Mouse (Mus musculus) neural tube, embryonic 13.5 days (tissue): ENCODE measurements around the gene Zmynd8. TPM values are rescaled to one million over a fixed set of nuclear protein-coding genes. Genes with fewer than 3 reads are reported as not detected.
A peak's percentile ranks its signal among the peaks of the same experiment; 100 is the strongest.

Source experiments
- ATAC-seq: fragments of 200-750 bp; cut with Nextera tagmentation; 2 replicates; pipeline ENCODE4 v1.8.0; 2017; ENCODE audit warnings: low read depth, mild to moderate bottlenecking, moderate TSS enrichment, moderate library complexity
- H3K27ac ChIP-seq: fragments of 300-500 bp; sonication (generic); replicated peaks from 2 replicates; pipeline ENCODE4 v1.5.1; 2015; ENCODE audit warnings: moderate library complexity, mild to moderate bottlenecking, inconsistent platforms
- H3K27me3 ChIP-seq: fragments of 300-500 bp; sonication (generic); 2 replicates; pipeline ENCODE4 v1.6.1; 2015; ENCODE audit warnings: mild to moderate bottlenecking, inconsistent platforms
- H3K36me3 ChIP-seq: fragments of 300-500 bp; sonication (generic); 2 replicates; pipeline ENCODE4 v1.6.1; 2015; ENCODE audit warnings: mild to moderate bottlenecking, inconsistent platforms
- H3K4me1 ChIP-seq: fragments of 300-500 bp; sonication (generic); replicated peaks from 2 replicates; pipeline ENCODE4 v1.6.1; 2015; ENCODE audit warnings: inconsistent platforms
- H3K4me2 ChIP-seq: fragments of 300-500 bp; sonication (generic); 2 replicates; pipeline ENCODE4 v1.6.1; 2015; ENCODE audit warnings: inconsistent platforms, mild to moderate bottlenecking, moderate library complexity
- H3K4me3 ChIP-seq: fragments of 300-500 bp; sonication (generic); 2 replicates; pipeline ENCODE4 v1.5.1; 2015; ENCODE audit warnings: mild to moderate bottlenecking, inconsistent platforms
- H3K9ac ChIP-seq: fragments of 300-500 bp; sonication (generic); 2 replicates; pipeline ENCODE4 v1.6.1; 2015; ENCODE audit warnings: moderate library complexity, mild to moderate bottlenecking, inconsistent platforms
- H3K9me3 ChIP-seq: fragments of 300-500 bp; sonication (generic); 2 replicates; pipeline ENCODE4 v1.6.1; 2016; ENCODE audit warnings: inconsistent platforms
- WGBS: fragments of 180-500 bp; shearing (Covaris S2); methylation state at CpG from one replicate; pipeline ENCODE4 v1.1.7; 2015; 5-methylcytosine and 5-hydroxymethylcytosine counted together
- polyA plus RNA-seq: library from polyadenylated mRNA; unstranded; fragments of >200 nt; fragmentation: Nextera tagmentation; extraction: Ambion mirVana; gene quantifications from 2 replicates; pipeline ENCODE4 v1.2.1, GENCODE M21; 2015

Gene Zmynd8
- polyA plus RNA-seq, 1 experiment from 2014 or later, result 69.0 TPM

- H3K36me3 ChIP-seq, result peaks cover 38% of the 10 kb centered on the region
- no peak for ATAC-seq
- peaks cover 95% of the 10 kb centered on the region for H3K4me1 ChIP-seq
- no peak overlapping the region for H3K4me3 ChIP-seq
- H3K9ac ChIP-seq, result no peak overlapping the region
- H3K4me2 ChIP-seq, result no peak overlapping the region
- no peaks in the 10 kb centered on the region for H3K27me3 ChIP-seq
- 80% methylated on average over 9 of the region's 9 CpGs for WGBS
- H3K27ac ChIP-seq, result peak overlapping the region; percentile 52; the same call in 1 of the 2 replicates
- H3K9me3 ChIP-seq, result no peaks in the 10 kb centered on the region
These were observed 45.8 kb downstream of the Zmynd8 start for GRCm38 (mm10) chr2:165852896-165853633.

- Histone ChIP-seq H3K4me2 (no peak overlapping the region), H3K4me3 (no peak overlapping the region), H3K27me3 (no peaks in the 10 kb centered on the region), H3K36me3 (peaks cover 39% of the 10 kb centered on the region), H3K4me1 (peaks cover 90% of the 10 kb centered on the region), H3K9ac (no peak overlapping the region), H3K27ac (no peak overlapping the region), H3K9me3 (no peaks in the 10 kb centered on the region)
- ATAC-seq, result no peak
- WGBS, result 88% methylated on average over 11 of the region's 11 CpGs
These were observed 46.4 kb downstream of the Zmynd8 start for GRCm38 (mm10) chr2:165852453-165852852.

GRCm38 (mm10) chr2:165851811-165852415 lies 46.9 kb downstream of the Zmynd8 start:
- Histone ChIP-seq H3K36me3 (peaks cover 43% of the 10 kb centered on the region), H3K9me3 (no peaks in the 10 kb centered on the region), H3K27me3 (no peaks in the 10 kb centered on the region), H3K9ac (no peak overlapping the region), H3K4me3 (no peak overlapping the region), H3K27ac (peak overlapping the region; percentile 67), H3K4me2 (no peak overlapping the region), H3K4me1 (peaks cover 85% of the 10 kb centered on the region)
- ATAC-seq, result no peak
- 90% methylated on average over 13 of the region's 13 CpGs for WGBS

- no peak for ATAC-seq
- Histone ChIP-seq H3K9me3 (no peaks in the 10 kb centered on the region), H3K36me3 (peaks cover 54% of the 10 kb centered on the region), H3K9ac (no peak overlapping the region), H3K4me2 (no peak overlapping the region), H3K4me3 (no peak overlapping the region), H3K27ac (peak overlapping the region; percentile 67), H3K4me1 (peaks cover 74% of the 10 kb centered on the region), H3K27me3 (no peaks in the 10 kb centered on the region)
- 79% methylated on average over 6 of the region's 6 CpGs for WGBS
These were observed 48.0 kb downstream of the Zmynd8 start for GRCm38 (mm10) chr2:165850826-165851225.

- ATAC-seq, result no peak
- H3K9ac ChIP-seq, result peak overlapping the region; percentile 31; the same call in 1 of the 2 replicates
- WGBS, result 43% methylated on average over 5 of the region's 5 CpGs
These were observed 49.7 kb downstream of the Zmynd8 start for GRCm38 (mm10) chr2:165849129-165849528.

GRCm38 (mm10) chr2:165846787-165847186 lies 52.0 kb downstream of the Zmynd8 start:
- Histone ChIP-seq H3K9me3 (no peaks in the 10 kb centered on the region), H3K4me3 (no peak overlapping the region), H3K27ac (no peak overlapping the region), H3K9ac (no peak overlapping the region), H3K4me2 (no peak overlapping the region), H3K36me3 (peaks cover 92% of the 10 kb centered on the region), H3K27me3 (no peaks in the 10 kb centered on the region), H3K4me1 (peaks cover 38% of the 10 kb centered on the region)
- ATAC-seq, result no peak
- 91% methylated on average over 8 of the region's 8 CpGs for WGBS

More at GRCm38 (mm10) chr2:165849129-165849528, 49.7 kb downstream of the Zmynd8 start:
- peak overlapping the region; percentile 67 for H3K27ac ChIP-seq
- no peak overlapping the region for H3K4me3 ChIP-seq
- H3K9me3 ChIP-seq, result no peaks in the 10 kb centered on the region
- H3K4me1 ChIP-seq, result peaks cover 60% of the 10 kb centered on the region
- H3K36me3 ChIP-seq, result peaks cover 71% of the 10 kb centered on the region
- H3K4me2 ChIP-seq, result no peak overlapping the region
- H3K27me3 ChIP-seq, result no peaks in the 10 kb centered on the region

- no peak for ATAC-seq
- Histone ChIP-seq H3K4me3 (no peak overlapping the region), H3K27me3 (no peaks in the 10 kb centered on the region), H3K9ac (no peak overlapping the region), H3K4me2 (no peak overlapping the region), H3K36me3 (peaks cover 92% of the 10 kb centered on the region), H3K9me3 (no peaks in the 10 kb centered on the region), H3K4me1 (peaks cover 25% of the 10 kb centered on the region), H3K27ac (peak overlapping the region; percentile 33; the same call in 1 of the 2 replicates)
- 84% methylated on average over 22 of the region's 22 CpGs for WGBS
These were observed 53.3 kb downstream of the Zmynd8 start for GRCm38 (mm10) chr2:165845490-165845889.

- peaks cover 27% of the 10 kb centered on the region for H3K4me1 ChIP-seq
- 91% methylated on average over 6 of the region's 6 CpGs for WGBS
- no peaks in the 10 kb centered on the region for H3K9me3 ChIP-seq
- H3K36me3 ChIP-seq, result peaks cover 84% of the 10 kb centered on the region
- no peak for ATAC-seq
- no peak overlapping the region for H3K4me3 ChIP-seq
- H3K9ac ChIP-seq, result no peak overlapping the region
- no peak overlapping the region for H3K4me2 ChIP-seq
- H3K27me3 ChIP-seq, result no peaks in the 10 kb centered on the region
- H3K27ac ChIP-seq, result no peak overlapping the region
These were observed 55.5 kb downstream of the Zmynd8 start for GRCm38 (mm10) chr2:165843350-165843749.

GRCm38 (mm10) chr2:165842241-165842640 lies 56.6 kb downstream of the Zmynd8 start:
- Histone ChIP-seq H3K9me3 (no peaks in the 10 kb centered on the region), H3K27ac (no peak overlapping the region), H3K27me3 (no peaks in the 10 kb centered on the region), H3K4me3 (no peak overlapping the region), H3K9ac (no peak overlapping the region), H3K36me3 (peaks cover 90% of the 10 kb centered on the region), H3K4me2 (no peak overlapping the region), H3K4me1 (peaks cover 34% of the 10 kb centered on the region)
- 92% methylated on average over 10 of the region's 10 CpGs for WGBS
- ATAC-seq, result no peak

- no peaks in the 10 kb centered on the region for H3K9me3 ChIP-seq
- no peak overlapping the region for H3K9ac ChIP-seq
- H3K27me3 ChIP-seq, result no peaks in the 10 kb centered on the region
- H3K36me3 ChIP-seq, result peaks cover 90% of the 10 kb centered on the region
- no peak overlapping the region for H3K4me3 ChIP-seq
- H3K4me2 ChIP-seq, result no peak overlapping the region
- H3K4me1 ChIP-seq, result peaks cover 37% of the 10 kb centered on the region
- 87% methylated on average over 6 of the region's 6 CpGs for WGBS
- ATAC-seq, result no peak
- no peak overlapping the region for H3K27ac ChIP-seq
These were observed 57.0 kb downstream of the Zmynd8 start for GRCm38 (mm10) chr2:165841805-165842204.

- Histone ChIP-seq H3K27ac (no peak overlapping the region), H3K9me3 (no peaks in the 10 kb centered on the region), H3K4me1 (peaks cover 37% of the 10 kb centered on the region), H3K27me3 (no peaks in the 10 kb centered on the region), H3K9ac (no peak overlapping the region), H3K4me3 (no peak overlapping the region), H3K4me2 (no peak overlapping the region), H3K36me3 (peaks cover 88% of the 10 kb centered on the region)
- ATAC-seq, result no peak
- WGBS, result 88% methylated on average over 7 of the region's 7 CpGs
These were observed 58.0 kb downstream of the Zmynd8 start for GRCm38 (mm10) chr2:165840852-165841251.

GRCm38 (mm10) chr2:165839317-165839652 lies 59.5 kb downstream of the Zmynd8 start:
- H3K36me3 ChIP-seq, result peaks cover 88% of the 10 kb centered on the region

More at GRCm38 (mm10) chr2:165839317-165839652, 59.5 kb downstream of the Zmynd8 start:
- WGBS, result 47% methylated on average over 2 of the region's 2 CpGs
- Histone ChIP-seq H3K4me2 (no peak overlapping the region), H3K27ac (peak overlapping the region; percentile 84), H3K4me3 (no peak overlapping the region), H3K4me1 (peaks cover 35% of the 10 kb centered on the region), H3K9ac (no peak overlapping the region), H3K9me3 (no peaks in the 10 kb centered on the region), H3K27me3 (no peaks in the 10 kb centered on the region)
- peak; percentile 45; the same call in 1 of the 2 replicates for ATAC-seq
